Mouse (Mus musculus) cerebral cortex, adult 2 months (tissue): Measurements from ENCODE around the gene Mpig6b.

Source experiments
- WGBS: fragments of 180-500 bp; shearing (Covaris S2); methylation state at CpG from one replicate; pipeline ENCODE4 v1.1.7; 2018; 5-methylcytosine and 5-hydroxymethylcytosine counted together

Gene Mpig6b

DNA sequence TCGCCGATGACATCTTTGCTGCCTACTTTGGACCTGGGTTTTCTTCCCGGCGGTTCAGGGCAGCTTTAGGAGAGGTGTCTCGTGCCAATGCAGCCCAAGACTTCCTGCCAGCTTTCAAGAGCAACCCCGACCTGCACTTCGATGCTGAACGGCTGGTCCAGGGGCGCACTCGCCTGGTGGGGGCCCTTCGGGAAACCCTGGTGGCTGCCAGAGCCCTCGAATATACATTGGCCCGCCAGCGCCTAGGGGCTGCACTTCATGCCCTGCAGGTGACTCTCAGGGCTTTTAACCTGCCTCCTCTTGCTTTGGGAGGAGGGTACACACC lies 48.3 kb downstream of the Mpig6b start:
- 73% methylated on average over 14 of the region's 14 CpGs for WGBS

- WGBS: 83% methylated on average over 10 of the region's 10 CpGs
Measured at GRCm38 (mm10) chr17:35016791-35017705, 48.9 kb downstream of the Mpig6b start.

- 51% methylated on average over 12 of the region's 12 CpGs for WGBS
Measured at GRCm38 (mm10) chr17:35016376-35016775, 49.6 kb downstream of the Mpig6b start, which contains the start of gene Vwa7. Gene Vwa7, plus strand, starts transcription at chr17:35016579.

DNA sequence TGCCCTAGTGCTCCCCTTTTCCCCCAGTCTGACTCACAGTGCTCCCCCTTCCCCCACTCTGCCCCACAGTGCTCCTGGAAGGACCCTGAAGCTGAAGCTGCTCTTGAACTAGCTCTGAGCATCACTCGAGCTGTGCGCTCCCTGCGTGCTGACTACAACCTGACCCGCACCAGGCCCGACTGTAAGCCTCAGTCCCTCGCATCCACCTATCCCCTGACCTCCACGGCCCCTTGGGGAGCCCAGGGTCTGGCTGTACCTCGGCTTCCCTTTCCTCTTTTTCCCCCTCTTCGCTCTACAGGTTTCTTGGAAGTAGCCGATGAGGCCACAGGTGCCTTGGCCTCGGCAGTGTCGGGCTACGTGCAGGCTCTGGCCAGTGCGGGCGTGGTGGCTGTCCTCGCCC lies 50.7 kb downstream of the Mpig6b start:
- 92% methylated on average over 16 of the region's 16 CpGs for WGBS

- 87% methylated on average over 6 of the region's 6 CpGs for WGBS
Measured at GRCm38 (mm10) chr17:35013221-35013620, 52.8 kb downstream of the Mpig6b start.
